Mouse (Mus musculus) kidney, adult 18-20 months (tissue): ENCODE results near the gene Gm20388.
"Not testable (repeated sequence)": the region's sequence is repeated elsewhere in the genome, so short reads cannot be mapped to it uniquely, and the experiment has no call there.

Source experiments
- DNase-seq: peaks from one replicate; pipeline ENCODE4 v3.0.0; 2021

Gene Gm20388

DNA sequence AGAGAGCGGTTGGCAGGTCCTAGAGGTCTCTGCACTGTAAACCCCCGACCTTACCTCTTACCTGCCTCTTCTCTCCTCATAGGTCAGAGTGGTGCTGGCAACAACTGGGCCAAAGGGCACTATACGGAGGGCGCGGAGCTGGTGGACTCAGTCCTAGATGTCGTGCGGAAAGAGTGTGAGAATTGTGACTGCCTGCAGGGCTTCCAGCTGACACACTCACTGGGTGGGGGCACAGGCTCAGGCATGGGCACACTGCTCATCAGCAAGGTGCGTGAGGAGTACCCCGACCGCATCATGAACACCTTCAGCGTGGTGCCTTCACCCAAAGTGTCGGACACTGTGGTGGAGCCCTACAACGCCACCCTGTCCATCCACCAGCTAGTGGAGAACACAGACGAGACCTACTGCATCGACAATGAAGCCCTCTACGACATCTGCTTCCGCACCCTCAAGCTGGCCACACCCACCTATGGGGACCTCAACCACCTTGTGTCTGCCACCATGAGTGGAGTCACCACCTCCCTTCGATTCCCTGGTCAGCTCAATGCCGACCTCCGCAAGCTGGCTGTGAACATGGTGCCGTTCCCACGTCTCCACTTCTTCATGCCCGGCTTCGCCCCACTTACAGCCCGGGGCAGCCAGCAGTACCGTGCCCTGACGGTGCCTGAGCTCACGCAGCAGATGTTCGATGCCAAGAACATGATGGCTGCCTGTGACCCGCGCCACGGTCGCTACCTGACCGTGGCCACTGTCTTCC, 3510.1 kb downstream of the Gm20388 start:
- DNase-seq = no peak

- no peak for DNase-seq
These were observed 3510.7 kb downstream of the Gm20388 start for GRCm38 (mm10) chr8:123421325-123421724.

GRCm38 (mm10) chr8:123422056-123422780, 3511.6 kb downstream of the Gm20388 start:
- peak; percentile 83 for DNase-seq

- DNase-seq = no peak
These were observed 3512.1 kb downstream of the Gm20388 start for GRCm38 (mm10) chr8:123422781-123423159.

- peak; percentile 39 for DNase-seq
These were observed 3512.8 kb downstream of the Gm20388 start, which contains the start of gene Def8 for GRCm38 (mm10) chr8:123423441-123423840. Gene Def8 (plus strand): TSS chr8:123423527.

GRCm38 (mm10) chr8:123426511-123427509, 3516.2 kb downstream of the Gm20388 start:
- DNase-seq = no peak

GRCm38 (mm10) chr8:123427639-123428275, 3517.1 kb downstream of the Gm20388 start:
- no peak for DNase-seq

- DNase-seq = no peak
These were observed 3517.8 kb downstream of the Gm20388 start for GRCm38 (mm10) chr8:123428343-123428893.

GRCm38 (mm10) chr8:123428939-123429721, 3518.5 kb downstream of the Gm20388 start:
- no peak for DNase-seq

DNA sequence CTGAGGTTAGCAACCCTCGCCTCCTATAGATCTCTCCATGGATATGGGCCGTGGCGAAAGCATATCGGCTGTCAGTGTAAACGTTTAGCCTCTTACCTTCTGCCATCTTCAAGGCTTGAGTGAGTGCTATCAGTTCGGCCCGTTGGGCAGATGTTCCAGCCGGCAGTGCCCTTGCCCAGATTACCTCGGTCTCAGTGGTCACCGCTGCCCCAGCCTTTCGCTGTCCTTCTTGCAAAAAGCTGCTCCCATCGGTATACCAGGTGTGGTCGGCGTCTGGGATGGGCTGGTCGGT, 3519.0 kb downstream of the Gm20388 start:
- DNase-seq = not testable (repeated sequence)

- not testable (repeated sequence) for DNase-seq
These were observed 3520.3 kb downstream of the Gm20388 start for GRCm38 (mm10) chr8:123430936-123431335.

DNA sequence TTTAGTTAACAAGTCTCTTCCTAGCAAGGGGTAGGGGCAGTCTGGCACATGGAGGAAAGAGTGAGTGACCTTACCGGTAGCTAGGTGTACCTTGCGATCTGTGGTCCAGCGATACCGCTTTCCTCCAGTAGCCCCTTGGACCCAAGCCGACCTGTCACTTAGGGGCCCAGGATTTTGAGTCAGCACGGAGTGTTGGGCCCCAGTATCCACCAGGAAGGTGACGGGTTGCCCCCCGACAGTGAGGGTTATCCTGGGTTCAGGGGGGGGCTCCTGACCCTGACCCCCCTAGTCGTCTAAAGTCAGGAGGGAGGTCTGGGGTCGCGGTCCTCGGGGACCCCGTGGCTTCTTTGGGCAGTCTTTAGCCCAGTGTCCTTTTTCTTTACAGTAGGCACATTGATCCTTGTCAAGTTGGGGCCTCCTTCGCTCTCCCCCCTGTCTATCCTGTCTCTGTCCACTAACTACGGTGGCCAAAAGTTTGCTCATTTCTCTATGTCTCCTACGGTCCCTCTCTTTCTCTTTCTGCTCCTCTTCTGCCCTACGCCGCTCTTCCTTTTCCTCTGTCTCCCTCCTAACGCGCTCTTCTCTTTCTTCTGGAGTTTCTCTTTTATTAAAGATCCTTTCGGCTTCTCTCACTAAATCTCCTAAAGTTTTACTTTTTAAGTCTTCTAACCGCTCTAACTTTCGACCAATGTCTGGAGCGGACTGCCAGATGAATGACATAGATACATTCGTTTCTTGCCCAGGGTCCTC, 3521.2 kb downstream of the Gm20388 start:
- no peak for DNase-seq

GRCm38 (mm10) chr8:123432381-123432780, 3521.7 kb downstream of the Gm20388 start:
- DNase-seq = no peak

- not testable (repeated sequence) for DNase-seq
These were observed 3522.8 kb downstream of the Gm20388 start for GRCm38 (mm10) chr8:123433241-123433974.

- DNase-seq = no peak
These were observed 3531.1 kb downstream of the Gm20388 start for GRCm38 (mm10) chr8:123441788-123442187.

GRCm38 (mm10) chr8:123442351-123442750, 3531.7 kb downstream of the Gm20388 start:
- DNase-seq = no peak

GRCm38 (mm10) chr8:123442871-123443575, 3532.4 kb downstream of the Gm20388 start:
- DNase-seq = peak; percentile 98

GRCm38 (mm10) chr8:123443576-123443921, 3532.9 kb downstream of the Gm20388 start:
- DNase-seq = no peak

DNA sequence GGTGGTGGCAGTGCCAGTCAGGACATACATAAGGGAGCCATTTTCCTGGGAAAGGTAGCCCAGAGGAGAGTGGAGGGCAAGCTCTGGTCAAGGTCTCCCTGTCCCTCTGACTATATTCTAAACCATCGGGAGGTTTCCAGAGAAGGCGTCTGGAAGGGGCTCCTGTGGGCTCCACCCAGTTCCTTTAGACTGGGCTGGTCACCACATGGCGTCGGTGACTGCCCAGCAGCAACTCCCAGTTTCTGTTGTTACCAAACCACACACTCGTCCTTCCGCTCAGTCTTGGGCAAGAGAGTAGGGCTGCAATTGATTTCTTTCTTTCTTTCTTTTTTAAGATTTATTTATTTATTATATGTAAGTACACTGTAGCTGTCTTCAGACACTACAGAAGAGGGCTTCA, 3533.5 kb downstream of the Gm20388 start:
- peak; percentile 14 for DNase-seq
